Mouse (Mus musculus) kidney, adult 2 months (tissue): ENCODE data around the gene Tecpr2.

ENCODE experiments used
- CTCF ChIP-seq: fragments of 200-500 bp; conservative IDR thresholded peaks from 2 replicates; pipeline ENCODE4 v1.5.1; 2011; ENCODE audit warnings: low read depth, mild to moderate bottlenecking, control low read depth, low read length, moderate library complexity, mixed read lengths; ENCODE audit not compliant: insufficient read depth, insufficient read length
- POLR2A ChIP-seq: fragments of 200-500 bp; IDR thresholded peaks from one replicate; pipeline ENCODE4 v1.6.1; 2011; ENCODE audit warnings: low read depth, low read length, control low read depth

GRCm38 (mm10) chr12:110986536-110987425 lies 97.7 kb downstream of the Tecpr2 start:
- TF ChIP-seq CTCF = no peak
- TF ChIP-seq POLR2A = no peak
